Mouse (Mus musculus): ENCODE data around the gene Cidec. TPM values are rescaled to one million over a fixed set of nuclear protein-coding genes. Genes with fewer than 3 reads are reported as not detected.

Gene Cidec
- polyA plus RNA-seq, 1 experiment from 2014 or later = 3.3 TPM

- H3K4me2 ChIP-seq (ENCODE audit: low read depth, low read length) = no peak overlapping the region
- H3K9ac ChIP-seq (ENCODE audit: low read depth, low read length) = no peak overlapping the region
- no peaks in the 10 kb centered on the region for H3K9me3 ChIP-seq (ENCODE audit: control insufficient read depth, low read length)
- peaks cover 7% of the 10 kb centered on the region; the same call in 1 of the 2 replicates for H3K4me1 ChIP-seq (ENCODE audit: control insufficient read depth, insufficient read depth, low read length)
- WGBS = 71% methylated on average over 2 of the region's 2 CpGs
- H3K27ac ChIP-seq (replicated peaks; ENCODE audit: low read depth, low read length) = no peak overlapping the region
- H3K36me3 ChIP-seq (ENCODE audit: control insufficient read depth, insufficient read depth, low read length) = no peaks in the 10 kb centered on the region
- DNase-seq (ENCODE audit: low spot score) = no peak
- H3K27me3 ChIP-seq (replicated peaks; ENCODE audit: control insufficient read depth, insufficient read depth, low read length) = peaks cover 23% of the 10 kb centered on the region
- no peak for ATAC-seq (ENCODE audit: low read depth)
- H3K4me3 ChIP-seq (ENCODE audit: low read depth, low read length) = no peak overlapping the region
These were observed 37.7 kb upstream of the Cidec start for GRCm38 (mm10) chr6:113473246-113473645.

- H3K4me3 ChIP-seq (ENCODE audit: low read depth, low read length) = peak overlapping the region; percentile 21; the same call in 1 of the 2 replicates
- H3K4me2 ChIP-seq (ENCODE audit: low read depth, low read length) = peak overlapping the region; percentile 52
- H3K4me1 ChIP-seq (ENCODE audit: control insufficient read depth, insufficient read depth, low read length) = peaks cover 7% of the 10 kb centered on the region; the same call in 1 of the 2 replicates
- H3K9ac ChIP-seq (ENCODE audit: low read depth, low read length) = peak overlapping the region; percentile 53; the same call in 1 of the 2 replicates
- H3K9me3 ChIP-seq (ENCODE audit: control insufficient read depth, low read length) = no peaks in the 10 kb centered on the region
- H3K27ac ChIP-seq (replicated peaks; ENCODE audit: low read depth, low read length) = peak overlapping the region; percentile 3; the same call in 1 of the 2 replicates
- WGBS = 63% methylated on average over 10 of the region's 10 CpGs
- H3K27me3 ChIP-seq (replicated peaks; ENCODE audit: control insufficient read depth, insufficient read depth, low read length) = peaks cover 23% of the 10 kb centered on the region
- no peaks in the 10 kb centered on the region for H3K36me3 ChIP-seq (ENCODE audit: control insufficient read depth, insufficient read depth, low read length)
- DNase-seq (ENCODE audit: low spot score) (no peak), ATAC-seq (ENCODE audit: low read depth) (no peak)
These were observed 36.5 kb upstream of the Cidec start for GRCm38 (mm10) chr6:113472061-113472460.

DNA sequence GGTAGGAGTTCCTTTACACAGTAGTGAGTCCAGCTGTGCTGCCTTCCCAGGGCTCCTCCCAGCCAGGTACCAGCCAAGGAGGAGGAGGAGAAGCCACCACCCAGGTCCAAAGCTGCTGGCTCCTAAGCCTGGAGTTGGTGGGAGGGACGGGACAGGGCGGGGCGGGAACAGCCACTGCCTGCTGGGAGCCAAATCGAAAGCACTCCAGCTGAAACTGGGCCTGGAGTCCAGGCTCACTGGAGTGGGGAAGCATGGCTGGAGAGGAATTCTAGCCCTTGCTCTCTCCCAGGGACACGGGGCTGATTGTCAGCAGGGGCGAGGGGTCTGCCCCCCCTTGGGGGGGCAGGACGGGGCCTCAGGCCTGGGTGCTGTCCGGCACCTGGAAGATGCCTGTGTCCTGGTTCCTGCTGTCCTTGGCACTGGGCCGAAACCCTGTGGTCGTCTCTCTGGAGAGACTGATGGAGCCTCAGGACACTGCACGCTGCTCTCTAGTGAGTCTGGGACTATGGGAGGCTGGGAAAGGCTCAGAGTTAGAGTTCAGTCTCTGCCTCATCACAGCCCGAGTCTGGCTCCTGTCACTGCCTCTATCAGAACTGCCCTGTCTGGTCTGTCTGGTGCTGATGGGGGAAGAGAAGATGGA lies 35.9 kb upstream of the Cidec start, which contains the start of gene Il17rc:
TSS of gene Il17rc (plus strand) at position 131 of the 640 bp plus-strand sequence.
- Histone ChIP-seq H3K4me2 (ENCODE audit: low read depth, low read length) (peak within 1 kb of the TSS; percentile 52), H3K9ac (ENCODE audit: low read depth, low read length) (peak within 1 kb of the TSS; percentile 53), H3K4me1 (ENCODE audit: control insufficient read depth, insufficient read depth, low read length) (peaks cover 7% of the 10 kb centered on the region; the same call in 1 of the 2 replicates), H3K36me3 (ENCODE audit: control insufficient read depth, insufficient read depth, low read length) (no peaks in the 10 kb centered on the region), H3K27me3 (replicated peaks; ENCODE audit: control insufficient read depth, insufficient read depth, low read length) (peaks cover 23% of the 10 kb centered on the region), H3K4me3 (ENCODE audit: low read depth, low read length) (peak within 1 kb of the TSS; percentile 21), H3K9me3 (ENCODE audit: control insufficient read depth, low read length) (no peaks in the 10 kb centered on the region), H3K27ac (replicated peaks; ENCODE audit: low read depth, low read length) (peak within 1 kb of the TSS; percentile 3; the same call in 1 of the 2 replicates)
- DNase-seq (ENCODE audit: low spot score) = peak; percentile 59
- 19% methylated on average over 11 of the region's 12 CpGs for WGBS
- peak; percentile 31; the same call in 1 of the 2 replicates for ATAC-seq (ENCODE audit: low read depth)

GRCm38 (mm10) chr6:113469432-113469831 lies 33.9 kb upstream of the Cidec start:
- Histone ChIP-seq H3K4me3 (ENCODE audit: low read depth, low read length) (peak overlapping the region; percentile 39), H3K36me3 (ENCODE audit: control insufficient read depth, insufficient read depth, low read length) (no peaks in the 10 kb centered on the region), H3K4me2 (ENCODE audit: low read depth, low read length) (peak overlapping the region; percentile 66), H3K4me1 (ENCODE audit: control insufficient read depth, insufficient read depth, low read length) (peaks cover 7% of the 10 kb centered on the region; the same call in 1 of the 2 replicates), H3K27ac (replicated peaks; ENCODE audit: low read depth, low read length) (no peak overlapping the region), H3K9ac (ENCODE audit: low read depth, low read length) (peak overlapping the region; percentile 54), H3K9me3 (ENCODE audit: control insufficient read depth, low read length) (no peaks in the 10 kb centered on the region), H3K27me3 (replicated peaks; ENCODE audit: control insufficient read depth, insufficient read depth, low read length) (peaks cover 23% of the 10 kb centered on the region)
- DNase-seq (ENCODE audit: low spot score) = peak; percentile 73
- WGBS = 2% methylated on average over 18 of the region's 31 CpGs
- peak; percentile 79 for ATAC-seq (ENCODE audit: low read depth)

GRCm38 (mm10) chr6:113469021-113469420 lies 33.5 kb upstream of the Cidec start:
- 7% methylated on average over 9 of the region's 9 CpGs for WGBS
- Histone ChIP-seq H3K9ac (ENCODE audit: low read depth, low read length) (peak overlapping the region; percentile 54), H3K4me2 (ENCODE audit: low read depth, low read length) (peak overlapping the region; percentile 66), H3K4me1 (ENCODE audit: control insufficient read depth, insufficient read depth, low read length) (peaks cover 7% of the 10 kb centered on the region; the same call in 1 of the 2 replicates), H3K36me3 (ENCODE audit: control insufficient read depth, insufficient read depth, low read length) (no peaks in the 10 kb centered on the region), H3K27ac (replicated peaks; ENCODE audit: low read depth, low read length) (no peak overlapping the region), H3K4me3 (ENCODE audit: low read depth, low read length) (peak overlapping the region; percentile 39), H3K27me3 (replicated peaks; ENCODE audit: control insufficient read depth, insufficient read depth, low read length) (peaks cover 23% of the 10 kb centered on the region), H3K9me3 (ENCODE audit: control insufficient read depth, low read length) (no peaks in the 10 kb centered on the region)
- DNase-seq (ENCODE audit: low spot score) (peak; percentile 74), ATAC-seq (ENCODE audit: low read depth) (peak; percentile 70)

DNA sequence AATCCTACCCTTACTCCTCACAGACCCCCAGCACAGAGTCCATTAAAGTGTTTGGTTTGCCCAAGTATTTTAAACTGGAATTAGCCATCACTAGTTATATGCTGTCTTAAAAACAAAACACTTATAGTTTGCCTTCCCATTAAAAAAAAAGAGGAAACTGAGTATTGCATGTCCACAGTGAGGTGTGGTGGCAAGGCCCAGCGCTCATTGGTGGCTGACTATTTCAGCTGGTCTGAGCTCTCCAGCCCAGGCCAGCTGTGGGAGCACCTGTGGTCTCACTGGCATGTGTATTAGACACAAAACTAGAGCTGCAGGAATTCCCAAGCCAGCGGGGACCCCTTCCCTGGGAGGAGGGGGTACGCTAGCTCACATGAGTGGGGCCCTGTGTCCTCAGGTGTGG lies 33.0 kb upstream of the Cidec start:
- ATAC-seq (ENCODE audit: low read depth) (no peak), DNase-seq (ENCODE audit: low spot score) (no peak)
- Histone ChIP-seq H3K9ac (ENCODE audit: low read depth, low read length) (peak overlapping the region; percentile 40; the same call in 1 of the 2 replicates), H3K9me3 (ENCODE audit: control insufficient read depth, low read length) (no peaks in the 10 kb centered on the region), H3K27ac (replicated peaks; ENCODE audit: low read depth, low read length) (no peak overlapping the region), H3K4me3 (ENCODE audit: low read depth, low read length) (no peak overlapping the region), H3K36me3 (ENCODE audit: control insufficient read depth, insufficient read depth, low read length) (no peaks in the 10 kb centered on the region), H3K27me3 (replicated peaks; ENCODE audit: control insufficient read depth, insufficient read depth, low read length) (peaks cover 23% of the 10 kb centered on the region), H3K4me1 (ENCODE audit: control insufficient read depth, insufficient read depth, low read length) (peaks cover 7% of the 10 kb centered on the region; the same call in 1 of the 2 replicates), H3K4me2 (ENCODE audit: low read depth, low read length) (no peak overlapping the region)
- WGBS = 63% methylated on average over 3 of the region's 3 CpGs

DNA sequence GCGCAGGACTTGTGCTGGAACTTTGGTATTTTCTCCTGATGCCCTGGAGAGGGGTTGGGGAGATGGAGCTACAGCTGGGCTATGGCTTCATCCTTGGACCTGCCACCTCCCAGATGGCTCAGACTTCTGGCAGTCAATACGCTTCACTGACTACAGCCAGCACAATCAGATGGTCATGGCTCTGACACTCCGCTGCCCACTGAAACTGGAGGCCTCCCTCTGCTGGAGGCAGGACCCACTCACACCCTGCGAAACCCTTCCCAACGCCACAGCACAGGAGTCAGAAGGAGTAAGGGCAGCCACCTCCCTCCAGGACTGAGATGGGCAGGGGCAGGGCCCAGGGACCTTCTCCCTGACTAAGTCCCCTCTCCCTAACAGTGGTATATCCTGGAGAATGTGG lies 30.0 kb upstream of the Cidec start:
- Histone ChIP-seq H3K4me3 (ENCODE audit: low read depth, low read length) (no peak overlapping the region), H3K9me3 (ENCODE audit: control insufficient read depth, low read length) (no peaks in the 10 kb centered on the region), H3K9ac (ENCODE audit: low read depth, low read length) (peak overlapping the region; percentile 19; the same call in 1 of the 2 replicates), H3K27ac (replicated peaks; ENCODE audit: low read depth, low read length) (no peak overlapping the region), H3K4me1 (ENCODE audit: control insufficient read depth, insufficient read depth, low read length) (peaks cover 7% of the 10 kb centered on the region; the same call in 1 of the 2 replicates), H3K27me3 (replicated peaks; ENCODE audit: control insufficient read depth, insufficient read depth, low read length) (peaks cover 13% of the 10 kb centered on the region), H3K4me2 (ENCODE audit: low read depth, low read length) (no peak overlapping the region), H3K36me3 (ENCODE audit: control insufficient read depth, insufficient read depth, low read length) (no peaks in the 10 kb centered on the region)
- DNase-seq (ENCODE audit: low spot score) (no peak), ATAC-seq (ENCODE audit: low read depth) (no peak)
- WGBS = 48% methylated on average over 5 of the region's 5 CpGs

- WGBS = 68% methylated on average over 7 of the region's 7 CpGs
- no peak overlapping the region for H3K27ac ChIP-seq (replicated peaks; ENCODE audit: low read depth, low read length)
- H3K9me3 ChIP-seq (ENCODE audit: control insufficient read depth, low read length) = no peaks in the 10 kb centered on the region
- no peaks in the 10 kb centered on the region; the same call in 1 of the 2 replicates for H3K4me1 ChIP-seq (ENCODE audit: control insufficient read depth, insufficient read depth, low read length)
- no peaks in the 10 kb centered on the region for H3K36me3 ChIP-seq (ENCODE audit: control insufficient read depth, insufficient read depth, low read length)
- no peak overlapping the region for H3K9ac ChIP-seq (ENCODE audit: low read depth, low read length)
- H3K4me2 ChIP-seq (ENCODE audit: low read depth, low read length) = no peak overlapping the region
- no peak for ATAC-seq (ENCODE audit: low read depth)
- no peak for DNase-seq (ENCODE audit: low spot score)
- H3K27me3 ChIP-seq (replicated peaks; ENCODE audit: control insufficient read depth, insufficient read depth, low read length) = no peaks in the 10 kb centered on the region
- H3K4me3 ChIP-seq (ENCODE audit: low read depth, low read length) = no peak overlapping the region
These were observed 28.5 kb upstream of the Cidec start for GRCm38 (mm10) chr6:113464040-113464439.

Measured in embryonic facial prominence, embryonic 14.5 days (tissue).